Mouse (Mus musculus): Measurements from ENCODE around the gene Cacna2d3. TPM values are rescaled to one million over a fixed set of nuclear protein-coding genes. Genes with fewer than 3 reads are reported as not detected.
A peak's percentile ranks its signal among the peaks of the same experiment; 100 is the strongest.

Cacna2d3 gene
- polyA plus RNA-seq, 1 experiment from 2014 or later: 0.88 TPM

DNA sequence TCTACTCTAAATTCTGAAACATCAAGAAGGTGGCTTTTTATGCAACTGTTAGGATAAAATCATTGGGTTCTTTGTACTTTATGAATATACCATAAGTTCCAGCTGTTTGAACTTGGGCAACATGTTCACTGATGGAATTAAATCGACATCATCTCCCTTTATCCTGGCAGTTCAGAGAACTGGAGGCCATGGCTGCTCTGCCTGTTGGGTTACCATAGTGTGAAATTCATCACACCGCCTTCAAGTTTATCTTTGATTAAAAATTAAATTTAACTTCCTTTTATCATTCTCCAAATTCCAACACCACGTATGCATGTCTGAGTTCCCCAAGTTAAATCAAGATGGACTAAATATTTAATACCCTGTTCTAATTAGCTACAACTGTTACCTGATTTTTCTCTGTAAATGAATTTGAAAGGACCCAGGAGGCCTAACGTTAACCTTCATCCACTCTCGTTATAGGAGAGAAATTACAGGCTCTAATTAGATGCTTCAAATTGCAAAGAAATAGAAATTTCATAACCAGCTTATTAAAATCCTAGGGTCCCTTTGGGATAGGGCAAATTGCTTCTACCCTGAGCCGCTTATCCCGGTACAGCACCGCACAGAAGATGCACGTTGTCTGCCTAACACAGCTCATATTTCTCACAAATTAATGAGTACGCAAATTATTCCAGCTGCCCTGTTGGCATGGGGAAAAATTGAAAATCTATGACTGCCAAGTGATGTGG, 517.3 kb downstream of the Cacna2d3 start:
- Histone ChIP-seq H3K27me3 (ENCODE audit: poor library complexity, severe bottlenecking) (no peaks in the 10 kb centered on the region), H3K27ac (no peak overlapping the region), H3K4me1 (peaks cover 11% of the 10 kb centered on the region), H3K4me3 (no peak overlapping the region), H3K9me3 (no peaks in the 10 kb centered on the region; the same call in 1 of the 2 replicates), H3K36me3 (replicated peaks) (no peaks in the 10 kb centered on the region)
- DNase-seq (ENCODE audit: extremely low spot score, low spot score): no peak
- 78% methylated on average over 10 of the region's 10 CpGs for WGBS

DNA sequence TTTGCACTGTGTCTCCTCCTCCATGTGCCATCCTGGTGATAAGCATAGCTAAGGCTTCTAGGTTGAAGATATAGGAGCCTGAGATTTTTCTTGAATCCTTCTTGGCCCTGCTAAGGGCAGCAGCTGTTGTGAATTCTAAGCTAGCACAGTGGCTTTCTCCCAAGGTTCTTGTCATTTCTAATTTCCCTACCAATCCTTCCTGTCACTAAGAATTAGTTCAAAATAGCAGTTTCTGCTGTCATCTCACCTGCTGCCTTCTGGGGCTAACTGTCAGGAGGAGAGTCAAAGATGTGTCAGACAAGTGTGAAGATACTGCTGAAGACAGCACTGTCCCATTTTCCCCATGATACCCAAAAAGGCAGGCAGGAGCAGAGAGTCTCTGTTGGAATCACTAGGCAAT, 525.5 kb downstream of the Cacna2d3 start:
- no peaks in the 10 kb centered on the region for H3K4me1 ChIP-seq
- H3K4me3 ChIP-seq: no peak overlapping the region
- no peaks in the 10 kb centered on the region for H3K9me3 ChIP-seq
- no peak overlapping the region for H3K27ac ChIP-seq
- H3K27me3 ChIP-seq (ENCODE audit: poor library complexity, severe bottlenecking): no peaks in the 10 kb centered on the region
- no peaks in the 10 kb centered on the region for H3K36me3 ChIP-seq (replicated peaks)
- no peak for DNase-seq (ENCODE audit: extremely low spot score, low spot score)

DNA sequence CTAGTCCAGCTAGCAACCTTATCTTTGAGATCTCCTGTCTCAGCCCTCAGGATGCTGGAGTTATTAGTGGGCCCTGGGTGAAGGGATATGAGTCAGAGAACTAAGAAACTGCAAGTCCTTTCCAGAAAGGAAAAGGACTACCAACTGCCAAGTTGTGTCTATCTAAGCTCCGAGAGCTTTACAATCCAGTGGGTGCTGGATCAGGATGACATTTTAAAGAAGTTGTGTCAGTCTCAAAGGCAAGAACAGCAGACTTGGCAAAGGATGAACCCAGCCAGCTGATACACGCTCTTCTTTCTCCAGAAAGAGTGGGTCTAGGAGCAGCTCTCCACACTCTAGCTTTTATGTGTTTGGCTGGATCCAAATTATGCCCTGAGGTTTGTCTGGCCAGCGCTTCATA, 530.2 kb downstream of the Cacna2d3 start:
- 93% methylated on average over 3 of the region's 3 CpGs for WGBS
- H3K27me3 ChIP-seq (ENCODE audit: poor library complexity, severe bottlenecking): no peaks in the 10 kb centered on the region
- no peaks in the 10 kb centered on the region for H3K9me3 ChIP-seq
- H3K36me3 ChIP-seq (replicated peaks): no peaks in the 10 kb centered on the region
- no peaks in the 10 kb centered on the region for H3K4me1 ChIP-seq
- no peak overlapping the region for H3K27ac ChIP-seq
- no peak for DNase-seq (ENCODE audit: extremely low spot score, low spot score)
- no peak overlapping the region for H3K4me3 ChIP-seq

DNA sequence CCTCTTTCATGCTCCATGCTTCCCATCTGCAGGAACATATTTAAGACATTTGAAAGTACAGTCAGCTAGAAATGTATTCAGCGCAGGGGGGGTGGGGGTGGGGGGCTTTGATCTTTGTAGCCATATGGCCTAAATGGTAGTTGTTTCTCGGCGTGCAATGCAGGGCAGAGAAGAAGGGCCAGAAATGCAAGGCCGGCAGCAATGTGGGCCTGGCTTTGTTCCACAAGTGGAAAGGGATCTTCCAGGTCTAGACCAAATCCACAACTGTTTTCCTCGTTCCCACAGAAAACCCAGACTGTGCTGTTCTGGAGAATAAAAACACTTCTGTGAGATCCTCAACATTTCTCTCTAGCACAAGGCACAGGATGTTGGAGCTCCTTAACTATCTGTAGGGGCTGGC, 537.9 kb downstream of the Cacna2d3 start:
- Histone ChIP-seq H3K27me3 (ENCODE audit: poor library complexity, severe bottlenecking) (no peaks in the 10 kb centered on the region; the same call in 1 of the 2 replicates), H3K36me3 (replicated peaks) (no peaks in the 10 kb centered on the region), H3K9me3 (no peaks in the 10 kb centered on the region), H3K4me3 (no peak overlapping the region), H3K4me1 (peaks cover 12% of the 10 kb centered on the region), H3K27ac (no peak overlapping the region)
- 95% methylated on average over 5 of the region's 5 CpGs for WGBS
- no peak for DNase-seq (ENCODE audit: extremely low spot score, low spot score)

DNA sequence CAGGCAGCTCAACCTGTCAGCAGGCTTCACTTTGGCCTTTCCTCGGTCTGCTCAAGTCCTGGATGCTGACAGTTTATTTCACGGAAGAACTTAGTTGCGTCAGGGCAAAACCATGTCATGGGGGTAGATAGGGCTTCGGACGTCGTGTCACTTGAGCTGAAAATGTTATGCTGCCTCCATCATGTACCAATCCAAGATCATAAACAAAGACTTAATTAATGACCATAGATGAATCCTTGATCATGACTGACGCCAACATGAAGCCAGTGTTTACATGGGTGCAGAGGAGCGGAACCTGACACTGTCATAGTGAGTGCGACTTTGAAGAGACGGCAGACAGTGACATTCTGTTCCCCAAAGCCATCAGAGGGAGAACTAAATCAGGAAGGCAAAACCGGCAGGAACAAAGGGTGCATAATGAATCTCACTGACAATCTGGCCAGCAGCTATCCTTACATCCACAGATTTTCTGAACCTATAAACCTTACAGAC, 542.2 kb downstream of the Cacna2d3 start:
- 68% methylated on average over 11 of the region's 11 CpGs for WGBS

DNA sequence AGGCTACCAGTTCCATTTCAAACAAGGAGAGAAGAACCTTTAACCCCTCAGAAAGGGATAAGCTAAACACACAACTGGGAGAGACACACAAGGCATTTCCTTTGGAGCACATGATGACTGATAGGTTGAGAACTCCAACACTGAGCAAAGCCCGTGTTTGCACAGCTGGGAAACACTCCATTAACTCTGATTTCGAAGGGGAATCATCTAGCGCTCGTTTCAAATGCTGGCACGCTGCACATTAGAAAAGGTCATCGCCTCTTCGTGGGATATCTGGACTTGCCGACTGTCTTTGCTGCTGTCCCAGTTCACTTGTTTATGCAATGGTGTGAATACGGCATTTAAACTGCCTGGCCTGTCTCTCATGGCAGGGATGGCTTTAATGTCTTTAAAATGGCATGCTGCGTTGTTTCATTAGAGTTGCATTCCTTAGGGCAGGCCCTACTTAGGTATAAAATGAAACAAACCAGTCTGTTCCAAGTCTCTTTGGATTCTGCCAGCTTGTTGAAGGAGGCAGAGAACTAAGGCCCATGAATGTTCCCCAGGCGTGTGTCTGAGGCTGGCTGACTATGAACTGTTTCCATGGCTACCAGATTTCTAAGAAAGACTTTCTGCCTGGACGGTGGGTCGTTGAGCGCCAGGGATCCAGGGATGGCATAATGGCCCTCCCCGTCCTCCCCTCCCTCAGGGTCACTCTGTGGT, 542.8 kb downstream of the Cacna2d3 start:
- peaks cover 21% of the 10 kb centered on the region for H3K4me1 ChIP-seq
- no peaks in the 10 kb centered on the region; the same call in 1 of the 2 replicates for H3K27me3 ChIP-seq (ENCODE audit: poor library complexity, severe bottlenecking)
- H3K27ac ChIP-seq: peak overlapping the region; percentile 71
- 49% methylated on average over 15 of the region's 15 CpGs for WGBS
- H3K9me3 ChIP-seq: no peaks in the 10 kb centered on the region
- no peaks in the 10 kb centered on the region for H3K36me3 ChIP-seq (replicated peaks)
- DNase-seq (ENCODE audit: extremely low spot score, low spot score): peak; percentile 49
- H3K4me3 ChIP-seq: no peak overlapping the region

More for the DNA sequence above, 542.2 kb downstream of the Cacna2d3 start:
- Histone ChIP-seq H3K27ac (peak overlapping the region; percentile 71), H3K27me3 (ENCODE audit: poor library complexity, severe bottlenecking) (no peaks in the 10 kb centered on the region; the same call in 1 of the 2 replicates), H3K4me3 (no peak overlapping the region), H3K9me3 (no peaks in the 10 kb centered on the region), H3K4me1 (peaks cover 21% of the 10 kb centered on the region), H3K36me3 (replicated peaks) (no peaks in the 10 kb centered on the region)
- DNase-seq (ENCODE audit: extremely low spot score, low spot score): no peak

DNA sequence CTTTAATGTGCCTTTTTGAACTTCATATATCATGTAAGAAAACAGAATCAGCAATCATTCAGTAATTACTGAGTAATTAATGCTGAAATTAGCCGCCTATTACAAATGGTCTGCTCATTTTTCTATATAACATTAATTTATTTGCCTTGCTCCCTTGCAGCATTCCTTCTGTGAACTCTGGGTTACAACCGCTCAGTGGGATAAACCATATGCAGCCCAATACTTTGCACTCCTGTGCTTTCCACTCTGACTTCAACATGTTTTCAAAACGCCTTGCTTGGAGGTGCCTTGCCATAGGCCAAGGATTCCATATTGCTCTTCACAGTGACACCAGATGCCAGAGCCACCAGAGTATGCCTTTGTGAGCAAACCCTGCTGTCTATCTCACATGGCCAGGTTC, 546.9 kb downstream of the Cacna2d3 start:
- no peak overlapping the region for H3K27ac ChIP-seq
- no peak overlapping the region for H3K4me3 ChIP-seq
- no peak for DNase-seq (ENCODE audit: extremely low spot score, low spot score)
- 89% methylated on average over 3 of the region's 3 CpGs for WGBS
- peaks cover 19% of the 10 kb centered on the region for H3K4me1 ChIP-seq
- H3K27me3 ChIP-seq (ENCODE audit: poor library complexity, severe bottlenecking): no peaks in the 10 kb centered on the region
- H3K36me3 ChIP-seq (replicated peaks): no peaks in the 10 kb centered on the region
- no peaks in the 10 kb centered on the region for H3K9me3 ChIP-seq

DNA sequence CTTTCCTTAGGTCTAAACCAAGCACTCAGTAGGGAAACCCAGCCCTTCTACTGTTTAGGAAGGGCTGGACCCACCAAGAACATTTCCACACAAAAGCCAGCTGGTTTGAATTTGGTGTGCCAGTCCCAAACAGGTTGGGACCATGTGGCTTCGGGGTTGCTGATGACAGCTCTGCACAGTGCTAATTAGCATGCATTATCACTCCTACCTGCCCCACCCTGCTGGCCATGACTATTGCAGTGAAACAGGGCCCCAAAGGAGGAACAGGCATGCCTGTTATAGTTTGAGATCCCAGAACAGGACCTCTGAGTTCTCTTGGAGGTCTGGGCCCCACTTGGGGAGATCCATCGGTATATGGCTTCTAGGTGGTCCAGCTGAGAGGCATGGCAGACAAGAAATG, 549.5 kb downstream of the Cacna2d3 start:
- WGBS: 83% methylated on average over 2 of the region's 2 CpGs
- no peak overlapping the region for H3K4me3 ChIP-seq
- H3K9me3 ChIP-seq: no peaks in the 10 kb centered on the region
- H3K36me3 ChIP-seq (replicated peaks): no peaks in the 10 kb centered on the region
- H3K4me1 ChIP-seq: no peaks in the 10 kb centered on the region
- DNase-seq (ENCODE audit: extremely low spot score, low spot score): no peak
- H3K27ac ChIP-seq: no peak overlapping the region
- no peaks in the 10 kb centered on the region for H3K27me3 ChIP-seq (ENCODE audit: poor library complexity, severe bottlenecking)

DNA sequence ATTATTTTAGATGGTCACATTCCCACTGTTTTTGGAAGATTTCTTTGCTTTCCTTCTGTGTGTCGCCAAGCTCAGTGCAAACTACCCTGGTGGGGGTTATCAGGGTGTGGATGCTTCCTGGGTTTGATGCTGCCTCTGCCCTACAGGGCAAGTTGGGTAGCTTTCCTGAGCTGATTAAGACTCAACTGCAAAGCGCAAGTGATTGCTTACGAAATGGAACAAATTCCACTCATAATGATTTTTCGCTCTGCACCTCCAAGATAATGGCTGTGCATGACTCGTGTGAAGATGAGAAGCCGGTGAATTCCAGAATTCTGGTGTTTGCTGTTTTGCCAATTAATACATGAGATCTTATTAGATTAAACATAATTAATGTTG, 557.0 kb downstream of the Cacna2d3 start:
- 92% methylated on average over 6 of the region's 6 CpGs for WGBS
- Histone ChIP-seq H3K4me3 (no peak overlapping the region), H3K27ac (no peak overlapping the region), H3K36me3 (replicated peaks) (no peaks in the 10 kb centered on the region), H3K4me1 (no peaks in the 10 kb centered on the region), H3K27me3 (ENCODE audit: poor library complexity, severe bottlenecking) (no peaks in the 10 kb centered on the region), H3K9me3 (no peaks in the 10 kb centered on the region)
- no peak for DNase-seq (ENCODE audit: extremely low spot score, low spot score)

DNA sequence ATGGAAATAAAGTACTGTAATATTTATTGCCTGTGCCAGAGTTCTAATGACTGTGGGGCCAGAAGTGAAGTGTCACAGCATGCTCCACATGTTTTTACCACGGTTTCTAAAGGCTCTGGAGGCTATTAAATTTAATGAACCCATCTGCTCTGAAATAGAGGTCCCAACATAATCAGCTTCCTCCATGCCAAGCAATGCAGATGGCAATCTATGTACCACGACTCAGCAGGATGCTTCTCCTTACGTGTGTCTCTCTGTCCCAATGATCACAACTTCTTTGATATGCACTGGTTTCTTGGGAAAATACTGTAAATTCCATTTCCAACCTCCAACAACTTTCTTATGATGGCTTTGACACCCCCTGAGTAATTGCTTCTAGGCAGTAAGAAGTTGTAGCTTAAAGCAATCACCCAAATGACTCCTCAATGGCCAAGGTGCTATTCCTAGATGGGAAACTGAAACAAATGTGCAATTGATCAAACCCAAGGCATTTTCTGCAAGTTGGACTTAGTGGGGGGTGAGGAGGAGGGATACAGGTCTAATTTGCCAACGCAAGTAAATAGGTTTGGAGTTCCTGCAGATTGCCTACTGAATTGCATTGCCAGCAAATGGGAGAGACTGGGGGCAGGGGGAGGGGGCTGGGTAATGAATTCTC, 557.5 kb downstream of the Cacna2d3 start:
- Histone ChIP-seq H3K4me3 (no peak overlapping the region), H3K9me3 (0 out of 2 replicates have a peak, but pooled peaks cover 3% of the 10 kb centered on the region), H3K27me3 (ENCODE audit: poor library complexity, severe bottlenecking) (no peaks in the 10 kb centered on the region), H3K36me3 (replicated peaks) (no peaks in the 10 kb centered on the region), H3K27ac (no peak overlapping the region), H3K4me1 (no peaks in the 10 kb centered on the region)
- DNase-seq (ENCODE audit: extremely low spot score, low spot score): no peak
- WGBS: 86% methylated on average over 4 of the region's 4 CpGs

DNA sequence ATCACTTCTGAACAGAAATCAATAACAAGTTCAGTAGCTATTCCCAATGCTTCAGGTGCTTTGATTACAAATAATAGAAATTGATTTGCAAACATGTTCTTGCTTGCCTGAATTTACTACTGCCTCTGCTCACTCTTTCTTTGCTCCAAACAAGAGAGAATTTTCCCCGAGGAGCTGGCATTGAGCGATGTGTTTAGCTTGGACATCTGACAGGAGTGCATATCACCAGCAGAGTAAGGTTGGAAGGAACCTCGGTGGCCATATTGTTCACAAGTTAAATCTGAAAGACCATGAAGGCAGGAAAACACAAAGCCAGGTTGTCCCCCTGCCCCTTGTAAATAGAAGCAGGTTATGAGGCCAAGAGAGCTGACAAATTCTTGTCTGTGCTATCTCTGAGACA, 561.9 kb downstream of the Cacna2d3 start:
- no peak for DNase-seq (ENCODE audit: extremely low spot score, low spot score)
- H3K9me3 ChIP-seq: peaks cover 10% of the 10 kb centered on the region; the same call in 1 of the 2 replicates
- H3K4me1 ChIP-seq: no peaks in the 10 kb centered on the region
- WGBS: 89% methylated on average over 3 of the region's 3 CpGs
- H3K36me3 ChIP-seq (replicated peaks): no peaks in the 10 kb centered on the region
- H3K27me3 ChIP-seq (ENCODE audit: poor library complexity, severe bottlenecking): no peaks in the 10 kb centered on the region
- H3K4me3 ChIP-seq: no peak overlapping the region
- no peak overlapping the region for H3K27ac ChIP-seq

DNA sequence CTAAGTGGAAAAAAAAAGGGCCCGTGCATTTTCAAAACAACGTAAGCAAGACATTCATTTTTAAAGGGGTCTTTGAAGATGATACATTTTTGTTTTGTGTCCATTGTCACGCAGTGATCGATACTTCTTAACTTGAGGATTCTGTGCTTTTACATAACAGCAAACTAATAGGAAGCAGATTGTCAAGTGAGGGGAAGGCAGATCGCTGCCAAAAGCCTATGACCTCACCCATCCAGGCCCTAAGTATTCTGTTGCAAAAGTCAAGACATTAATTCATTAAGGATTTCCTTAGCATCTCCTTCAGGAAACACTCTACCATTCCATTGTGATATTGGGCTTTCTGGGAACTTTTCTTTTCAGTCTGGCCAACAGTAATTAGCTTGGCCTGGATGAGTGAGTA, 564.6 kb downstream of the Cacna2d3 start:
- no peak for DNase-seq (ENCODE audit: extremely low spot score, low spot score)

DNA sequence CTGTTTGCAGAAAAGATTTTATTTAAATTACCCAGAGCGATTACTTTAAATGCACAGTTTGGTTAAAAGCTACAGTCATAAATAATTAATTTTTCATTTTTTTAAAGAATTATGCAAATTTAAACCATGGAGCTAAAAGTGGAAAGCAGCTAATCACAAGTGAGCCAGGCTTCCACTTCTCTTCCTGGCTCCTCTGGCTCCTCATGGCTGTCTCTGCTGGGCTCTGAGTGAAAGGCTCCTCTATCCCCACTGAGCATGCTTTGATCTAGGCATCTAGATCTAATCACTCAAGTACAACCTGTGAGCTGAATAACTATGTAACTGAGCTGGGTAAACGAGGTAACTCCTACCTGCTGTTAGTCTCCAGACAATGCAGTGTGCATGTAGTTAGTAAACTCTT, 577.5 kb downstream of the Cacna2d3 start:
- no peak for DNase-seq (ENCODE audit: extremely low spot score, low spot score)
- Histone ChIP-seq H3K4me1 (no peaks in the 10 kb centered on the region), H3K36me3 (replicated peaks) (no peaks in the 10 kb centered on the region), H3K27ac (no peak overlapping the region), H3K27me3 (ENCODE audit: poor library complexity, severe bottlenecking) (no peaks in the 10 kb centered on the region), H3K9me3 (no peaks in the 10 kb centered on the region), H3K4me3 (no peak overlapping the region)
- 62% methylated on average over 2 of the region's 2 CpGs for WGBS

More for the DNA sequence above, 564.6 kb downstream of the Cacna2d3 start:
- Histone ChIP-seq H3K4me3 (no peak overlapping the region), H3K27ac (no peak overlapping the region), H3K4me1 (no peaks in the 10 kb centered on the region), H3K27me3 (ENCODE audit: poor library complexity, severe bottlenecking) (no peaks in the 10 kb centered on the region), H3K9me3 (peaks cover 10% of the 10 kb centered on the region; the same call in 1 of the 2 replicates), H3K36me3 (replicated peaks) (no peaks in the 10 kb centered on the region)
- 85% methylated on average over 5 of the region's 5 CpGs for WGBS

Measured in forebrain, embryonic 10.5 days (tissue).